Mouse (Mus musculus) heart, embryonic 12.5 days (tissue): ENCODE data around the gene Tex28. TPM values are rescaled to one million over a fixed set of nuclear protein-coding genes. Genes with fewer than 3 reads are reported as not detected.

ENCODE experiments used
- polyA plus RNA-seq: library from polyadenylated mRNA; unstranded; fragments of >200 nt; fragmentation: Nextera tagmentation; extraction: Ambion mirVana; gene quantifications from 2 replicates; pipeline ENCODE4 v1.2.1, GENCODE M21; 2016

The Tex28 gene
- polyA plus RNA-seq, 1 experiment from 2014 or later, result not detected

Other genes starting within 250 kb of the Tex28 start
- 1.4 and 1.9 TPM in 2 replicates for gene Arhgap4, start 246.0 kb downstream of the Tex28 start, polyA plus RNA-seq
- gene Naa10, start 245.9 kb downstream of the Tex28 start, polyA plus RNA-seq, result 77.6 and 87.2 TPM in 2 replicates
- 50.2 and 50.8 TPM in 2 replicates for gene Renbp, start 237.0 kb downstream of the Tex28 start, polyA plus RNA-seq
- 41.3 and 47.3 TPM in 2 replicates for gene Hcfc1, start 201.5 kb downstream of the Tex28 start, polyA plus RNA-seq
- gene Irak1, start 143.9 kb downstream of the Tex28 start, polyA plus RNA-seq, result 55.6 and 58.4 TPM in 2 replicates
- not detected in 2 replicates for gene Opn1mw, start 40.4 kb downstream of the Tex28 start, polyA plus RNA-seq
- gene Mecp2, start 32.5 kb downstream of the Tex28 start, polyA plus RNA-seq, result 12.0 and 14.0 TPM in 2 replicates
- gene Tktl1, start 9.4 kb upstream of the Tex28 start, polyA plus RNA-seq, result not detected in 2 replicates
- gene Flna, start 82.0 kb upstream of the Tex28 start, polyA plus RNA-seq, result 226 and 227 TPM in 2 replicates
- 16.8 and 17.3 TPM in 2 replicates for gene Emd, start 86.8 kb upstream of the Tex28 start, polyA plus RNA-seq
- 437 and 446 TPM in 2 replicates for gene Rpl10, start 103.0 kb upstream of the Tex28 start, polyA plus RNA-seq
- 70.5 and 71.3 TPM in 2 replicates for gene Taz, start 114.1 kb upstream of the Tex28 start, polyA plus RNA-seq
- gene Dnase1l1, start 114.5 kb upstream of the Tex28 start, polyA plus RNA-seq, result 10.2 and 10.8 TPM in 2 replicates
- gene Atp6ap1, start 129.3 kb upstream of the Tex28 start, polyA plus RNA-seq, result 125 and 128 TPM in 2 replicates
- 167 and 174 TPM in 2 replicates for gene Gdi1, start 137.2 kb upstream of the Tex28 start, polyA plus RNA-seq
- 53.1 and 55.1 TPM in 2 replicates for gene Fam50a, start 145.2 kb upstream of the Tex28 start, polyA plus RNA-seq
- 9.6 and 9.8 TPM in 2 replicates for gene Plxna3, start 161.2 kb upstream of the Tex28 start, polyA plus RNA-seq
- gene Lage3, start 185.8 kb upstream of the Tex28 start, polyA plus RNA-seq, result 93.9 and 95.5 TPM in 2 replicates
- 57.4 and 58.2 TPM in 2 replicates for gene Ubl4a, start 205.4 kb upstream of the Tex28 start, polyA plus RNA-seq
- gene Slc10a3, start 205.5 kb upstream of the Tex28 start, polyA plus RNA-seq, result 13.5 and 13.7 TPM in 2 replicates
- gene Fam3a, start 225.4 kb upstream of the Tex28 start, polyA plus RNA-seq, result 25.7 and 26.8 TPM in 2 replicates
- 25.6 and 29.4 TPM in 2 replicates for gene Ikbkg, start 225.5 kb upstream of the Tex28 start, polyA plus RNA-seq